Mouse (Mus musculus): ENCODE measurements around the gene Vmn2r83. TPM values are rescaled to one million over a fixed set of nuclear protein-coding genes. Genes with fewer than 3 reads are reported as not detected.
"Not testable (repeated sequence)": the region's sequence is repeated elsewhere in the genome, so short reads cannot be mapped to it uniquely, and the experiment has no call there.

The Vmn2r83 gene
- not detected in 2 replicates for polyA plus RNA-seq (2012; rRNA removed)

DNA sequence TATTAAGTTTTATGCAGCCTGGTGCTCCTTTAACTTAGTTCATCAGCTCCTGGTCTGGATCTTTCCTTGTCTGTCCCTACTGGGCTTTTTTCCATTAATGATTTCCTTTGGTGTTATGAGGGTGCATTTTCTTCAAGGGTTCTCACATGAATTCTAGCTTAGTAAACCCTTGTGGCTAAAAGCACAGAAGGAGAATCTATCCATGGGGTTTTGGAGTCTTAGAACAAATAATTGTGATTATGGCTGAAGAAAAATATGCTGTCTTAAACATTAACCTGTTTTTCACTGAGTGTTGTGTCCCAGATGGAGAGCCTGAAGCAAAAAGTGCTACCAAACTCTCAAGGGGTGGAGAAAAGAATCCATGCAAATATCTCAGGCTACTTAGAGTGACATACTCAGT lies at the start of gene Vmn2r83:
Vmn2r83 (plus strand) TSS at position 301 of the 400 bp plus-strand sequence.
- TF ChIP-seq CTCF (IDR thresholded peaks at IDR 0.05; ENCODE audit: borderline replicate concordance, control insufficient read depth, extremely low read depth, insufficient read depth, low read length, poor library complexity), result no peak
- TF ChIP-seq POLR2A (IDR thresholded peaks at IDR 0.05; ENCODE audit: control insufficient read depth, extremely low read depth, insufficient read depth, low read length, poor library complexity), result no peak
- Histone ChIP-seq H3K27me3 (ENCODE audit: control insufficient read depth, insufficient read depth, low read length) (no peaks in the 10 kb centered on the region), H3K4me3 (ENCODE audit: control insufficient read depth, insufficient read depth, low read length) (no peak within 1 kb of the TSS), H3K27ac (ENCODE audit: control insufficient read depth, insufficient read depth, low read length) (no peak within 1 kb of the TSS), H3K4me1 (replicated peaks; ENCODE audit: control insufficient read depth, insufficient read depth, low read length) (no peaks in the 10 kb centered on the region), H3K36me3 (ENCODE audit: control insufficient read depth, insufficient read depth, low read length) (no peaks in the 10 kb centered on the region)
- no peak for DNase-seq

DNA sequence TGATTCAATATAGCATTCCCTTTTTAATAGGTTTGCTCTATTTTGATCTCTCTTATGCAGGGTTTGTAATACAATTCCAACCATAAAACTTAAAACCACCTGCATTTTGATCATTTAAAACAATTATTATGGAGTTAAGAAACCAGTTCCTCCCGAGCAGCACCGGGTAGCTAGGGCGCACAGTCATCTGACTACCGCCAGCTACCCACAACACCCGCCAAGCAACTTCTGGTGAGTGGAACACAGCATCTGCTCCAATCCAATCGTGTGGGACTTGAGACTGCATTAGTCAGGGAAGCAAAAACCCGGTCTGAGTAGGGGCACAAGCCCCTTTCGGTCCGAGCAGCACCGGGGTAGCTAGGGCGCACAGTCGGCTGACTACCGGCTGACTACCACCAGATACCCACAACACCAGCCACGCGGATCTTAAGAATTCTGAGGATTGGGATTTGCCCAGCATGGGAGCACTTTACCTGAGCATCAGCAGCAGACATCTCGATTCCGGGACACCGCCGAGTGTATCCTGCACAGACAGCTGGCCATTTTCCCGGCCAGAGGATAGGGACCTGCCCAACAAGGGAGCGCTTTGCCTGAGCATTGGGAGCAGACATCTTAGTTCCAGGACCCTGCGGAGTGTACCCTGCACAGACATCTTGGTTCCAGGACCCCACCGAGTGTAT lies 33.2 kb upstream of the Vmn2r83 start:
- not testable (repeated sequence) for H3K36me3 ChIP-seq (ENCODE audit: control insufficient read depth, insufficient read depth, low read length); DNase-seq; H3K4me1 ChIP-seq (replicated peaks; ENCODE audit: control insufficient read depth, insufficient read depth, low read length); H3K27ac ChIP-seq (ENCODE audit: control insufficient read depth, insufficient read depth, low read length); H3K27me3 ChIP-seq (ENCODE audit: control insufficient read depth, insufficient read depth, low read length); H3K4me3 ChIP-seq (ENCODE audit: control insufficient read depth, insufficient read depth, low read length)
- WGBS, result 91% methylated on average over 23 of the region's 23 CpGs

DNA sequence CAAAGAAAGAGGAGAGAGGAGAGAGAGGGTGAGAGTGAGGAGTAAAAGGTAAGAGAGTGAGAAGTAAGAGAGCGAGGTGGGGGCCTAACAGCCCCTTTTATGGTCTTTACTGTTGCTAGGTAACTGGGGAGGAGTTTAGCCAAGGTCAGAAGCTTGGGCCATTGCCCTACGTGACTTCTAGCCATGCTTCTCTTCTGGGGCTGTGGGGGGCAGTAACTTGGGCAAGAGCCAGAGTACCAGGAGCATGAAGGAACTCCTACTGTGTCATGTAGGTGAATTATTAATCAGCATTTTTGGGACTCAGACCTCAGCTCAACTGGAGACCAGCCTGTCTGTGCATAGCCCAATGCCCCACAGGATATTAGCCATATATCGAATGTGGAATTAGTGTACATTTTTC lies 27.4 kb downstream of the Vmn2r83 start:
- WGBS, result 68% methylated on average over 3 of the region's 3 CpGs
- no peaks in the 10 kb centered on the region for H3K27me3 ChIP-seq (ENCODE audit: control insufficient read depth, insufficient read depth, low read length)

GRCm38 (mm10) chr10:79496701-79497288 lies 28.3 kb downstream of the Vmn2r83 start:
- Histone ChIP-seq H3K4me1 (replicated peaks; ENCODE audit: control insufficient read depth, insufficient read depth, low read length) (no peaks in the 10 kb centered on the region), H3K27me3 (ENCODE audit: control insufficient read depth, insufficient read depth, low read length) (no peaks in the 10 kb centered on the region), H3K27ac (ENCODE audit: control insufficient read depth, insufficient read depth, low read length) (no peak overlapping the region), H3K4me3 (ENCODE audit: control insufficient read depth, insufficient read depth, low read length) (no peak overlapping the region), H3K36me3 (ENCODE audit: control insufficient read depth, insufficient read depth, low read length) (no peaks in the 10 kb centered on the region)
- TF ChIP-seq POLR2A (IDR thresholded peaks at IDR 0.05; ENCODE audit: control insufficient read depth, extremely low read depth, insufficient read depth, low read length, poor library complexity) (no peak), CTCF (IDR thresholded peaks at IDR 0.05; ENCODE audit: borderline replicate concordance, control insufficient read depth, extremely low read depth, insufficient read depth, low read length, poor library complexity) (no peak)
- DNase-seq, result no peak
- WGBS, result 65% methylated on average over 2 of the region's 2 CpGs

More for the DNA sequence above, 27.4 kb downstream of the Vmn2r83 start:
- DNase-seq, result no peak
- H3K36me3 ChIP-seq (ENCODE audit: control insufficient read depth, insufficient read depth, low read length), result no peaks in the 10 kb centered on the region
- no peak overlapping the region for H3K27ac ChIP-seq (ENCODE audit: control insufficient read depth, insufficient read depth, low read length)
- TF ChIP-seq POLR2A (IDR thresholded peaks at IDR 0.05; ENCODE audit: control insufficient read depth, extremely low read depth, insufficient read depth, low read length, poor library complexity) (no peak), CTCF (IDR thresholded peaks at IDR 0.05; ENCODE audit: borderline replicate concordance, control insufficient read depth, extremely low read depth, insufficient read depth, low read length, poor library complexity) (no peak)
- no peaks in the 10 kb centered on the region for H3K4me1 ChIP-seq (replicated peaks; ENCODE audit: control insufficient read depth, insufficient read depth, low read length)
- H3K4me3 ChIP-seq (ENCODE audit: control insufficient read depth, insufficient read depth, low read length), result no peak overlapping the region

GRCm38 (mm10) chr10:79502830-79503644 lies 34.5 kb downstream of the Vmn2r83 start:
- Histone ChIP-seq H3K4me3 (ENCODE audit: control insufficient read depth, insufficient read depth, low read length) (no peak overlapping the region), H3K27ac (ENCODE audit: control insufficient read depth, insufficient read depth, low read length) (no peak overlapping the region), H3K4me1 (replicated peaks; ENCODE audit: control insufficient read depth, insufficient read depth, low read length) (no peaks in the 10 kb centered on the region), H3K36me3 (ENCODE audit: control insufficient read depth, insufficient read depth, low read length) (no peaks in the 10 kb centered on the region), H3K27me3 (ENCODE audit: control insufficient read depth, insufficient read depth, low read length) (no peaks in the 10 kb centered on the region)
- DNase-seq, result no peak
- WGBS, result 58% methylated on average over 6 of the region's 6 CpGs
- TF ChIP-seq POLR2A (IDR thresholded peaks at IDR 0.05; ENCODE audit: control insufficient read depth, extremely low read depth, insufficient read depth, low read length, poor library complexity) (no peak), CTCF (IDR thresholded peaks at IDR 0.05; ENCODE audit: borderline replicate concordance, control insufficient read depth, extremely low read depth, insufficient read depth, low read length, poor library complexity) (no peak)

- TF ChIP-seq POLR2A (IDR thresholded peaks at IDR 0.05; ENCODE audit: control insufficient read depth, extremely low read depth, insufficient read depth, low read length, poor library complexity) (no peak), CTCF (IDR thresholded peaks at IDR 0.05; ENCODE audit: borderline replicate concordance, control insufficient read depth, extremely low read depth, insufficient read depth, low read length, poor library complexity) (no peak)
- WGBS, result 7% methylated on average over 2 of the region's 2 CpGs
- no peaks in the 10 kb centered on the region for H3K4me1 ChIP-seq (replicated peaks; ENCODE audit: control insufficient read depth, insufficient read depth, low read length)
- H3K27me3 ChIP-seq (ENCODE audit: control insufficient read depth, insufficient read depth, low read length), result no peaks in the 10 kb centered on the region
- H3K36me3 ChIP-seq (ENCODE audit: control insufficient read depth, insufficient read depth, low read length), result no peaks in the 10 kb centered on the region
- no peak overlapping the region for H3K4me3 ChIP-seq (ENCODE audit: control insufficient read depth, insufficient read depth, low read length)
- H3K27ac ChIP-seq (ENCODE audit: control insufficient read depth, insufficient read depth, low read length), result no peak overlapping the region
- no peak for DNase-seq
These were observed 38.2 kb downstream of the Vmn2r83 start for GRCm38 (mm10) chr10:79506709-79507108.
